Mouse (Mus musculus) MEL (cell line): ENCODE measurements around the gene Hnrnpr. TPM values are rescaled to one million over a fixed set of nuclear protein-coding genes. Genes with fewer than 3 reads are reported as not detected.

Experiments
- DNase-seq: peaks from one replicate; pipeline ENCODE4 v3.0.0; 2011; ENCODE audit warnings: low read depth, low spot score
- H3K27ac ChIP-seq: 2 replicates; pipeline ENCODE4 v1.5.1; 2012; ENCODE audit warnings: low read depth, mild to moderate bottlenecking, control low read depth, low read length, moderate library complexity; ENCODE audit not compliant: control insufficient read depth
- H3K27me3 ChIP-seq, 2 experiments: fragments of 150-350 bp in 1 of 2; sonication (generic) in 1 of 2; 2 replicates each; pipeline ENCODE4 v1.6.1; 2012; ENCODE audit warnings: low read length in 2 of 2, mild to moderate bottlenecking in 2 of 2, improper control_type of control experiment in 1 of 2, moderate library complexity in 1 of 2; ENCODE audit not compliant: insufficient read depth in 2 of 2, control insufficient read depth in 1 of 2
- H3K36me3 ChIP-seq, 2 experiments: 2 replicates each; pipeline ENCODE4 v1.6.1; 2012 to 2014; ENCODE audit warnings: low read length in 2 of 2, improper control_type of control experiment in 1 of 2, inconsistent platforms in 1 of 2, mild to moderate bottlenecking in 1 of 2; ENCODE audit not compliant: insufficient read depth in 2 of 2, control insufficient read depth in 1 of 2
- H3K4me1 ChIP-seq, 2 experiments: fragments of 150-350 bp in 1 of 2; sonication (generic) in 1 of 2; 2 replicates each; pipeline ENCODE4 v1.6.1; 2012; ENCODE audit warnings: low read length in 2 of 2, improper control_type of control experiment in 1 of 2, mild to moderate bottlenecking in 1 of 2; ENCODE audit not compliant: insufficient read depth in 2 of 2, control insufficient read depth in 1 of 2
- H3K4me3 ChIP-seq, 2 experiments: fragments of 150-350 bp in 1 of 2; sonication (generic) in 1 of 2; 2 replicates each; pipeline ENCODE4 v1.5.1; 2012; ENCODE audit warnings: low read depth in 2 of 2, low read length in 2 of 2, mild to moderate bottlenecking in 2 of 2, moderate library complexity in 2 of 2, control low read depth in 1 of 2, improper control_type of control experiment in 1 of 2; ENCODE audit not compliant: control insufficient read depth in 1 of 2, insufficient read depth in 1 of 2
- H3K79me2 ChIP-seq: 2 replicates; pipeline ENCODE4 v1.6.1; 2012; ENCODE audit warnings: mild to moderate bottlenecking, low read length, moderate library complexity; ENCODE audit not compliant: control insufficient read depth, poor library complexity, insufficient read depth
- H3K9ac ChIP-seq: 2 replicates; pipeline ENCODE4 v1.6.1; 2012; ENCODE audit warnings: low read depth, mild to moderate bottlenecking, control low read depth, low read length, moderate library complexity; ENCODE audit not compliant: control insufficient read depth, poor library complexity, severe bottlenecking
- H3K9me3 ChIP-seq: fragments of 150-350 bp; sonication (generic); replicated peaks from 2 replicates; pipeline ENCODE4 v1.6.1; 2012; ENCODE audit warnings: mild to moderate bottlenecking, low read length, improper control_type of control experiment, moderate library complexity; ENCODE audit not compliant: insufficient read depth
- BHLHE40 ChIP-seq: IDR thresholded peaks from 2 replicates; pipeline ENCODE4 v1.6.1; 2012; ENCODE audit warnings: low read depth, mild to moderate bottlenecking, inconsistent platforms, low read length, improper control_type of control experiment, borderline replicate concordance
- CTCF ChIP-seq, 3 experiments: IDR thresholded peaks in 2 of 3; conservative IDR thresholded peaks in 1 of 3; 2 replicates each; pipeline ENCODE4 v1.5.1; 2011 to 2012; ENCODE audit warnings: low read length in 3 of 3, low read depth in 2 of 3, mild to moderate bottlenecking in 2 of 3, improper control_type of control experiment in 1 of 3, inconsistent platforms in 1 of 3, mixed read lengths in 1 of 3, moderate library complexity in 1 of 3; ENCODE audit not compliant: control insufficient read depth in 1 of 3, insufficient read depth in 1 of 3, poor library complexity in 1 of 3, severe bottlenecking in 1 of 3
- ELF1 ChIP-seq: IDR thresholded peaks from 2 replicates; pipeline ENCODE4 v1.6.1; 2014; ENCODE audit warnings: low read depth, mild to moderate bottlenecking, inconsistent platforms, low read length, improper control_type of control experiment, moderate library complexity
- EP300 ChIP-seq, 2 experiments: IDR thresholded peaks; 2 replicates each; pipeline ENCODE4 v1.6.1; 2011; ENCODE audit warnings: improper control_type of control experiment in 2 of 2, low read length in 2 of 2, low read depth in 1 of 2, mild to moderate bottlenecking in 1 of 2
- ETS1 ChIP-seq: IDR thresholded peaks from 2 replicates; pipeline ENCODE4 v1.6.1; 2012; ENCODE audit warnings: low read depth, mild to moderate bottlenecking, inconsistent platforms, low read length, improper control_type of control experiment, moderate library complexity
- JUND ChIP-seq: IDR thresholded peaks from 2 replicates; pipeline ENCODE4 v1.6.1; 2011; ENCODE audit warnings: low read depth, mild to moderate bottlenecking, improper control_type of control experiment, low read length
- MAFK ChIP-seq: IDR thresholded peaks from 2 replicates; pipeline ENCODE4 v1.6.1; 2011; ENCODE audit warnings: low read depth, mild to moderate bottlenecking, low read length, improper control_type of control experiment, borderline replicate concordance
- MEF2A ChIP-seq: IDR thresholded peaks from 2 replicates; pipeline ENCODE4 v1.6.1; 2014; ENCODE audit warnings: low read depth, mild to moderate bottlenecking, inconsistent platforms, low read length, improper control_type of control experiment; ENCODE audit not compliant: poor library complexity, insufficient replicate concordance, severe bottlenecking; ENCODE audit errors: extremely low read depth
- MXI1 ChIP-seq: IDR thresholded peaks from 2 replicates; pipeline ENCODE4 v1.6.1; 2011; ENCODE audit warnings: mild to moderate bottlenecking, low read depth, low read length, improper control_type of control experiment
- MYB ChIP-seq: IDR thresholded peaks from 2 replicates; pipeline ENCODE4 v1.6.1; 2011; ENCODE audit warnings: mild to moderate bottlenecking, low read depth, low read length, improper control_type of control experiment
- MYC ChIP-seq: IDR thresholded peaks from 2 replicates; pipeline ENCODE4 v1.6.1; 2011; ENCODE audit warnings: low read depth, mild to moderate bottlenecking, low read length, improper control_type of control experiment, moderate library complexity
- NRF1 ChIP-seq: IDR thresholded peaks from 2 replicates; pipeline ENCODE4 v1.6.1; 2014; ENCODE audit warnings: low read depth, mild to moderate bottlenecking, inconsistent platforms, low read length, improper control_type of control experiment, moderate library complexity; ENCODE audit not compliant: poor library complexity, insufficient read depth, severe bottlenecking
- POLR2AphosphoS2 ChIP-seq: IDR thresholded peaks from 2 replicates; pipeline ENCODE4 v1.6.1; 2011; ENCODE audit warnings: low read length, improper control_type of control experiment
- RAD21 ChIP-seq: IDR thresholded peaks from 2 replicates; pipeline ENCODE4 v1.6.1; 2011; ENCODE audit warnings: mild to moderate bottlenecking, low read depth, low read length, improper control_type of control experiment
- SIN3A ChIP-seq: IDR thresholded peaks from 2 replicates; pipeline ENCODE4 v1.6.1; 2012; ENCODE audit warnings: low read length, improper control_type of control experiment, inconsistent platforms
- SMC3 ChIP-seq: IDR thresholded peaks from 2 replicates; pipeline ENCODE4 v1.6.1; 2011; ENCODE audit warnings: low read depth, low read length, improper control_type of control experiment
- TCF12 ChIP-seq: IDR thresholded peaks from 2 replicates; pipeline ENCODE4 v1.6.1; 2014; ENCODE audit warnings: low read depth, mild to moderate bottlenecking, inconsistent platforms, low read length, improper control_type of control experiment, moderate library complexity
- USF2 ChIP-seq, 2 experiments: IDR thresholded peaks; 2 replicates each; pipeline ENCODE4 v1.6.1; 2011 to 2012; ENCODE audit warnings: improper control_type of control experiment in 2 of 2, low read length in 2 of 2, borderline replicate concordance in 1 of 2, inconsistent platforms in 1 of 2, low read depth in 1 of 2, mild to moderate bottlenecking in 1 of 2; ENCODE audit not compliant: insufficient read depth in 1 of 2
- ZC3H11A ChIP-seq: IDR thresholded peaks from 2 replicates; pipeline ENCODE4 v1.6.1; 2012; ENCODE audit warnings: low read depth, mild to moderate bottlenecking, inconsistent platforms, low read length, improper control_type of control experiment
- ZMIZ1 ChIP-seq: IDR thresholded peaks from 2 replicates; pipeline ENCODE4 v1.6.1; 2012; ENCODE audit warnings: low read depth, mild to moderate bottlenecking, inconsistent platforms, low read length, improper control_type of control experiment, moderate library complexity
- polyA plus RNA-seq, 2 experiments: library from polyadenylated mRNA; stranded (reverse) in 1 of 2; unstranded in 1 of 2; fragments of >175 nt in 1 of 2; fragments of >200 nt in 1 of 2; gene quantifications; 2 replicates each; pipeline versions ENCODE4 v1.2.1 to v1.2.4; 2012; ENCODE audit warnings: low replicate concordance in 2 of 2, low read depth in 1 of 2; ENCODE audit not compliant: insufficient read length in 2 of 2, insufficient read depth in 1 of 2, missing spikeins in 1 of 2
- total RNA-seq: library from RNA; depleted of rRNA; stranded (reverse); fragments of 300-350 nt; gene quantifications from 2 replicates; pipeline ENCODE4 v1.2.3, GENCODE M21; 2012

The Hnrnpr gene
- total and polyA plus RNA-seq, 3 experiments = 97.2 to 366 (median 148) TPM

DNA sequence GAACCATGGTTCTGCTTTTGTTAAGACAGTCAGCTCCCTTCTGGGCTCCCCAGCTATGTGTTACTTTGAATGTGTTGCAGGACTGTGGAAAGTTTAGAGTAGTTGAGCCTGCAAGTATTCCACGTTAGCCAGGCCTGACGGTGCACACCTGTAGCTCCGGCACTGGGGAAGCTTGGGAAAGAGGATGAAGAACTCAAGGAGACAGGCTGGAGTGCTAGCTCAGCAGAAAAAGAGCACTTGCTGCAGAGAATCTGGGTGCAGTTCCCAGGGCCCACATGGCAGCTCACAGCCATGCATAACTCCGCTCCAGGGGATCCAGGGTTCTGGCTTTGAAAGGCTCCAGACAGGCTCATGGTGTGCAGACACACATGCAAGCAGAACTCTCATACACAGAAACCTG, 46.7 kb downstream of the Hnrnpr start:
- Histone ChIP-seq H3K9me3 (no peaks in the 10 kb centered on the region), H3K79me2 (no peaks in the 10 kb centered on the region), H3K9ac (no peak overlapping the region), H3K4me1 (no peaks in the 10 kb centered on the region), H3K4me3 (no peak overlapping the region), H3K27me3 (no peaks in the 10 kb centered on the region), H3K36me3 (peaks cover 0 to 6% of the 10 kb centered on the region in 2 experiments; a peak in 2 of 4 replicates), H3K27ac (no peak overlapping the region)
- TF ChIP-seq MAFK (no peak), ELF1 (no peak), MXI1 (no peak), MEF2A (no peak), TCF12 (no peak), USF2 (IDR thresholded peaks at IDR 0.05; ENCODE audit: borderline replicate concordance in 1 of 2, insufficient read depth in 1 of 2, low read depth in 1 of 2, low read length in 2 of 2) (no peak), EP300 (IDR thresholded peaks at IDR 0.05; ENCODE audit: low read depth in 1 of 2, low read length in 2 of 2) (no peak)
- no peak for DNase-seq

DNA sequence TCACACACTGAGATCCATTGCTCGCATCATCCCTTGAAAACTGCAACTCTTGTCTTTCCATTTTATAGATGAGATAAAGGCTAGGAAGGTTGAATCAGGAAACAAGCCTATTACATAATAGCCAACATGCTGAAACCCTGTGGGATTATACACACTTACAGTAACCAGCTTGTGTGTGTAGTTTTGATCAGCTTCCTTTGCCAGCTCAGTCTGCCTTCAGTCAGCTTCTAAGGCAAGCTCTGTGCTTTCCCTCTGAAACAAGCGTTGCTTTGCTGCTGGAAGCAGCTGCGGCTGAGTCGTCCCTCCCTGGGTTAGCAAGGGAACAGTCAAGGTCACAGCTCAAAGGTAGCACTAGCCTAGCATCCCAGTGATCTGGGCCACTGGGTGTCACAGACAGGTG, 57.1 kb downstream of the Hnrnpr start:
- no peaks in the 10 kb centered on the region for H3K9me3 ChIP-seq
- DNase-seq = no peak
- no peak for TF ChIP-seq BHLHE40
- TF ChIP-seq ZC3H11A = no peak
- TF ChIP-seq POLR2AphosphoS2 = no peak
- TF ChIP-seq ETS1 = no peak
- TF ChIP-seq MYC = no peak
- TF ChIP-seq NRF1 = no peak
- no peak for TF ChIP-seq ZMIZ1
- H3K4me1 ChIP-seq = no peaks in the 10 kb centered on the region
- H3K27ac ChIP-seq = no peak overlapping the region
- H3K27me3 ChIP-seq = no peaks in the 10 kb centered on the region; a peak in 1 of 4 replicates
- no peaks in the 10 kb centered on the region for H3K79me2 ChIP-seq
- no peaks in the 10 kb centered on the region for H3K36me3 ChIP-seq
- no peak overlapping the region for H3K4me3 ChIP-seq
- H3K9ac ChIP-seq = no peak overlapping the region

DNA sequence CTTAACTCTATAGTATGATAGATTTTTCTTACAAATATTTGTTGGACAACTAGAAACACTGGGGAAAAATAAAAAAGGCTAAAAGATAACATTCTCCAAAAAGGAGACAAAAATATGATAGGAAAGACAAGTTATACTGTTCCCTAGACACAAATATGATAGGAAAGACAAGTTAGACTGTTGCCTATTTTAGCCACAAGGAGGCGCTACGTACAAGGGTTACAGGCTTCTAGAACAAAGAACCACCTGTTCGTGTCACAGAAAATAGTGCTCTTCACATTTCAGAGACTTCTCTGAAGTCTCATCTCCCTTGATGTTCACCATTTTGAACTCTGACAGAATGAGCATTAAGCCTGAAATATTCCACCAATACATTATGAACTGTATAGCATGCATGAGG, 59.0 kb downstream of the Hnrnpr start:
- TF ChIP-seq SIN3A (0 out of 2 replicates have a peak, but pooled peaks have one; percentile 28), BHLHE40 (no peak), SMC3 (peak; percentile 95), ETS1 (no peak), TCF12 (peak; percentile 9; the same call in 1 of the 2 replicates), CTCF (IDR thresholded peaks at IDR 0.05 in 2 of 3, conservative IDR thresholded peaks at IDR 0.05 in 1 of 3; ENCODE audit: control insufficient read depth in 1 of 3, insufficient read depth in 1 of 3, low read depth in 2 of 3, low read length in 3 of 3, poor library complexity in 1 of 3, severe bottlenecking in 1 of 3) (peak; percentile 52 to 93 (median 92)), ZC3H11A (peak; percentile 81), JUND (0 out of 2 replicates have a peak, but pooled peaks have one; percentile 27), MYB (no peak), RAD21 (peak; percentile 94)
- H3K79me2 ChIP-seq = no peaks in the 10 kb centered on the region
- H3K27ac ChIP-seq = no peak overlapping the region
- no peaks in the 10 kb centered on the region for H3K4me1 ChIP-seq
- DNase-seq = peak; percentile 81
- H3K9me3 ChIP-seq = no peaks in the 10 kb centered on the region
- no peak overlapping the region for H3K4me3 ChIP-seq
- no peaks in the 10 kb centered on the region for H3K36me3 ChIP-seq
- H3K27me3 ChIP-seq = no peaks in the 10 kb centered on the region; a peak in 2 of 4 replicates
- no peak overlapping the region for H3K9ac ChIP-seq
